Mouse (Mus musculus): ENCODE data around the gene Akap7. TPM values are rescaled to one million over a fixed set of nuclear protein-coding genes. Genes with fewer than 3 reads are reported as not detected.

The Akap7 gene
- polyA plus RNA-seq, 1 experiment = 64.2 TPM

DNA sequence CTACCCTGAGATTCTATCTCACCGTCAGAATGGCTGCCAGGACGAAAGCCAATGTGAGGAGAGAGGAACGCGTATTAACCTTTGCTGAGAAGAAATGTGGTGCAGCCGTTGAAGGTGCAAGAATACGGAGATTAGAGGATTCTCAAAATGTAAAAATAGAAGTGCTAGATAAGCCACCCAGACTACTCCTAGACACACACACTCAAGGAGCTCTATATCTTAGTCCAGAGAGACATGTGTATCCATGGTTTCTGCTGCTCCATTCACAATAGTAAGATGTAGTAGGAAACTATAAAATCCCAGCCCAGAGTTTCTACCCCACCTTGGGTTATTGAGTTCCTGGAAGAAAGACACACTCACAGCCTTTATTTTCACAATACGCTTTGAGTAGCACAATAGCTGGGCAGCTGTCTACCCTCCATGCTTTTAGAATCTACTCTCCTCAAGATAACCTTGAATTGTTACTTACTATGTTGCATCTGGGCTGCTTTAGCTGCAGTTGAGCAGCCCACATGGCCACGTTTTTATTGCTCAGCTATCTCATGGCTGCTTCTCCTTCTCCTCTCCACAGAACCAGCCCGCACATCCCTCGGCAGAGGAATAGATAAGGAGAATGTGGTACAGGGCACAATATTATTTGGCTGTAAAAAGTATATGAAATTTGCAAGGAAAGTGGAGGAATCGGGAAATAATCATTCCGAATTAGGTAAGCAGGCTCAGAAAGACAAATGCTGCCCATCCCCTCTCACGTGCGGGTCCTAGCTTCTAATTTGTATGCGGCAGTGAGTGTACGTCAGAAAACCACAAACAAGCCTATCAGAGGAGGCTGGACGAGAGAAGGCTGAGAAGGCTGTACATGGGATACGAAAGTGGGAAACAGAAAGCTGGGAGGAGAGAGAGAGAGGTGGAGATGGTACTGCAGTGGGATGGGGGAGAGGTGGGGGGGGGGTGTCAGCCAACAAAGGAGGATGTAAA is 162.6 kb downstream of the Akap7 start:
- Histone ChIP-seq H3K27ac (ENCODE audit: control insufficient read depth, insufficient read depth, low read depth, low read length, poor library complexity) (no peak overlapping the region), H3K4me1 (ENCODE audit: control insufficient read depth, insufficient read depth, low read length) (no peaks in the 10 kb centered on the region), H3K4me3 (replicated peaks; ENCODE audit: control insufficient read depth, low read depth, low read length) (no peak overlapping the region)
- 65% methylated on average over 18 of the region's 18 CpGs for WGBS
- TF ChIP-seq CTCF (IDR thresholded peaks at IDR 0.05; ENCODE audit: control insufficient read depth, insufficient read depth, low read length) (no peak), POLR2A (IDR thresholded peaks at IDR 0.05; ENCODE audit: borderline replicate concordance, control insufficient read depth, low read depth, low read length) (no peak)

DNA sequence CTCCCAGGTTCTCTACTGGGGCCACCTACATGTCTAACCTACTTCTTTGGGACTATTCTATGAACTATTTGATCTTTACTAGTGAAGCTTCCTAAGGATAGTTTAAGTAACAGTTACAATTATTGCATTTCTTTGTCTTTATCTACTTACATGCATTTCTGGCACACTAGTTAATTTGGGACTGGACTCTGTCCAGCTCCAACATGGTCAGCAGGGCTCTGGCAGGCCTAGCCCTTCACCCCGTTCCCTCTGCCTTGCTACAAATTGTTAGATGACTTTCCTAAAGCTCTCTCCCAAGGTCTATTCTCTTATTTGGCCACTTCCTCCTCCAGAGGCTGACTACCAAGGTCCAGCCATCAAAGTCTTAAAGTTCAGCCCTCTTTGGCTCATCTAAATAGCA is 165.9 kb downstream of the Akap7 start:
- 72% methylated on average over 1 of the region's 1 CpGs for WGBS
- H3K27ac ChIP-seq (ENCODE audit: control insufficient read depth, insufficient read depth, low read depth, low read length, poor library complexity) = no peak overlapping the region
- TF ChIP-seq CTCF (IDR thresholded peaks at IDR 0.05; ENCODE audit: control insufficient read depth, insufficient read depth, low read length) (no peak), POLR2A (IDR thresholded peaks at IDR 0.05; ENCODE audit: borderline replicate concordance, control insufficient read depth, low read depth, low read length) (no peak)
- H3K4me3 ChIP-seq (replicated peaks; ENCODE audit: control insufficient read depth, low read depth, low read length) = no peak overlapping the region
- H3K4me1 ChIP-seq (ENCODE audit: control insufficient read depth, insufficient read depth, low read length) = no peaks in the 10 kb centered on the region

DNA sequence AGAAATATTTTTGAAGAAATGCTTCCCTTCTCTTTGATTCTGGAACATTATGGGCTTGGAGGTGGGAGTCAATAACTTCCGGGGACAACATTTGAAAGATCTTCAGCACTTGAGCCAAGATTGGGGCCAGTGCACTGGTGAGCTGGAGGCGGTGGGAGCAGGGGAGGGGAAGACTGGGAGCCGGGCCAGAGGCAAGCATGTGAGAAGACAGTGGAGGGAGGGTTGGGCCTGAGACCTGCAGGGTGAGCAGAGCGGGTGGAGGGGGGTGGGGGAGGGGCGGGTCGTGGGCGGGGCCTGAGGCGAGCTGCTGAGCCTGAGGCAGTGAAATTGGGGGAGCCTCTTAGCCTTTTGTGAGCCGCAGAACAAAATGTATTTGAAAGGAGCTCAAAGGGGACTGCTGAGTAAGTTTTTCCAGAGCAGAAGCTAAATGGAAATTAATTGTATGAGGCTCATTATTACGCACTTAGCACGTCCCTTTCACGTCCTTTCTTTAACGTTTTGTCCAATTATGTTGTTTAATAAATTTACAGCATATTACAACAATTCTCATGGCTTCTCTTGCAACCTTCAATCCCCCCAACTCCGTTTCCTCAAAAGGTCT is 167.4 kb downstream of the Akap7 start:
- Histone ChIP-seq H3K27ac (ENCODE audit: control insufficient read depth, insufficient read depth, low read depth, low read length, poor library complexity) (no peak overlapping the region), H3K4me3 (replicated peaks; ENCODE audit: control insufficient read depth, low read depth, low read length) (no peak overlapping the region), H3K4me1 (ENCODE audit: control insufficient read depth, insufficient read depth, low read length) (no peaks in the 10 kb centered on the region)
- TF ChIP-seq CTCF (IDR thresholded peaks at IDR 0.05; ENCODE audit: control insufficient read depth, insufficient read depth, low read length) = no peak
- no peak for TF ChIP-seq POLR2A (IDR thresholded peaks at IDR 0.05; ENCODE audit: borderline replicate concordance, control insufficient read depth, low read depth, low read length)
- 77% methylated on average over 14 of the region's 14 CpGs for WGBS

DNA sequence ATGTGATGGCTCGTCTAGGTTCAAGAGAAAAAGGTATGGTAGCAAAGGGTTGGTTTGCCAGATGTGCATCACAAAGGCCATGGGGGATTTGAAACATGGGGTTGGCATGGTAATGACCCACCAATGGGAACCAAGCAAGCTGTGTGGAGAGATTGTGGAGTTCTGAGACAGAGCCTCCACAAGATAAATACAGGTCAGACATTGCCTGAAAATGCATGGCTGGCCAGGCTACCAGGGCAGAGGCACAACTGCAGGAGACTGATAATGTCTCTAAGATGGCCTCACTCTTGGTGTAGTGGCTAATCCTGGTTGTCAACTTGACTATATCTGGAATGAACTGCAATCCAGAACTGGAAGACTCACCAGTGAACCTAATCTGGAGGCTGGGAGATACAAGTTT is 174.1 kb downstream of the Akap7 start:
- H3K27ac ChIP-seq (ENCODE audit: control insufficient read depth, insufficient read depth, low read depth, low read length, poor library complexity) = no peak overlapping the region
- TF ChIP-seq CTCF (IDR thresholded peaks at IDR 0.05; ENCODE audit: control insufficient read depth, insufficient read depth, low read length) = no peak
- TF ChIP-seq POLR2A (IDR thresholded peaks at IDR 0.05; ENCODE audit: borderline replicate concordance, control insufficient read depth, low read depth, low read length) = no peak
- 65% methylated on average over 1 of the region's 1 CpGs for WGBS
- no peaks in the 10 kb centered on the region for H3K4me1 ChIP-seq (ENCODE audit: control insufficient read depth, insufficient read depth, low read length)
- no peak overlapping the region for H3K4me3 ChIP-seq (replicated peaks; ENCODE audit: control insufficient read depth, low read depth, low read length)

DNA sequence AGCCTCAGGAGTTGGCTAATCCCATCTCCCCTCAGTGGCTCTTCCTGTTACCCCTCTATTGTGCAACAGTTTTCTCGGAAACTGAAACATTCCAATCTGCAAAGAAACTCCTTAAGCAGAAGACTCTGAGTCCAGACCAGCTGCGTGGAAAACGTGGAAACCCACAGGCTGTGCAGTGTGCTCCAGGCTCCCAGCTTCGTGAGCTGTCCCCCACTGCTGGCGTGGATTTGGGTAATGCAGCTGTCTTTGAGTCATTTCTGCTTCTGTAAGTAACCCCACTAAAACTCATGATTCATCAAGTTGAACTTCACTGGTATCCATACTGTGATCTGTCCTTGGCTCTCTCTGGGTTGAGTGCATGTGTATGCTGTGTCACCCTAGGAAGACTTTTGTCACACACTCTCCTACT is 179.2 kb downstream of the Akap7 start:
- TF ChIP-seq POLR2A (IDR thresholded peaks at IDR 0.05; ENCODE audit: borderline replicate concordance, control insufficient read depth, low read depth, low read length) (no peak), CTCF (IDR thresholded peaks at IDR 0.05; ENCODE audit: control insufficient read depth, insufficient read depth, low read length) (no peak)

DNA sequence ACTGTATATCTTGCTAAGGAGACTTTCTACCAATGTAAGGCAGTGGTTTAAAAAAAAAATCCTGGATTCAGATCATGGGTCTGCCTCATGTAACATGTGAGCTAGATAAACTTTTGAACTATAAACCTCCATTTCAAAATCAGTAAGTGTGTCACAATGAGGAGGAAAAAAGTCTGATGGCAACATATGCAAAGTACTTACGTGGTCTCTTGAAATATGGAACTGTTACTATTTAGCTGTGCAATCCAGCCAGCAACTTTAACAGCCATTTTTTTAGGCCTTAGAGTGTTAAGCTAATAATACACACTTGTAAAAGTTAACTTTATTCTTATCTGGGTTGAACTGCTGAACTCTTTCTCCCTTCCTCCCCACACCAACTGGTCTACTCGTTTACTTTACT is 181.6 kb downstream of the Akap7 start:
- 31% methylated on average over 2 of the region's 2 CpGs for WGBS
- Histone ChIP-seq H3K27ac (ENCODE audit: control insufficient read depth, insufficient read depth, low read depth, low read length, poor library complexity) (no peak overlapping the region), H3K4me3 (replicated peaks; ENCODE audit: control insufficient read depth, low read depth, low read length) (no peak overlapping the region), H3K4me1 (ENCODE audit: control insufficient read depth, insufficient read depth, low read length) (no peaks in the 10 kb centered on the region; the same call in 1 of the 2 replicates)
- TF ChIP-seq POLR2A (IDR thresholded peaks at IDR 0.05; ENCODE audit: borderline replicate concordance, control insufficient read depth, low read depth, low read length) = no peak
- TF ChIP-seq CTCF (IDR thresholded peaks at IDR 0.05; ENCODE audit: control insufficient read depth, insufficient read depth, low read length) = no peak

More for the DNA sequence above, 179.2 kb downstream of the Akap7 start:
- Histone ChIP-seq H3K4me1 (ENCODE audit: control insufficient read depth, insufficient read depth, low read length) (no peaks in the 10 kb centered on the region; the same call in 1 of the 2 replicates), H3K4me3 (replicated peaks; ENCODE audit: control insufficient read depth, low read depth, low read length) (no peak overlapping the region), H3K27ac (ENCODE audit: control insufficient read depth, insufficient read depth, low read depth, low read length, poor library complexity) (no peak overlapping the region)
- 20% methylated on average over 5 of the region's 5 CpGs for WGBS

DNA sequence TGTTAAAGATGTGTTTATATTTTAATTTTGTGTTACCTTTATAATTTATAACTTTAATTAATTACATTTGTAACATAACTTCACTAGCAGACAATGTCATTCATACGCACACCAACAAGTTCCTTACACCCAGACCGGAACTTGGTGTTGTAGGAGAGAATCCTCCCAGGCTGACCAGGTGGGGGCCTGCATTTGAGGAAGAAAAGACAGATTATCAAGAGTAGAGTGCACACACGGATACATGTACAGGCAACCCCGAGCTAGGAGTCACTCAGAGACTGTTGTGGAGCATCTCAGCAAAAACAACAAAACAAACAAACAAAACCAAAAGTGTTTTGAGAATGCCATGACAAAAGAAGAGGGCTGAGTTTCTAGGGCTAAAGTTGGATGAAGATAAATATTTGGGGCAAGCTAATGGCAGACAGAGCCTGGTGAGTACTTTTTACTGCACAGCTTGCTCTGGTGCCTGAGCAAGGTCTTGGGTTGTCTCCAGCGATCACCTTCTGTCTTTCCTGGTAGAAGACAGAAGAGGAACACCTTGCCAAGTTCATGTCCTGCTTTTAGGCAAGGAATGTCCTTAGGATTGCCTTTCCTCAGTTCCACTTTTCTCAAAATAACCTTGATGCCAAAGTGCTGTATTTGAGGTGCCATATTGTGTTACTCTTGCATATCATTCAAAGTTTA is 186.7 kb downstream of the Akap7 start:
- H3K27ac ChIP-seq (ENCODE audit: control insufficient read depth, insufficient read depth, low read depth, low read length, poor library complexity) = no peak overlapping the region
- 63% methylated on average over 5 of the region's 5 CpGs for WGBS
- H3K4me1 ChIP-seq (ENCODE audit: control insufficient read depth, insufficient read depth, low read length) = peaks cover 6% of the 10 kb centered on the region
- no peak for TF ChIP-seq POLR2A (IDR thresholded peaks at IDR 0.05; ENCODE audit: borderline replicate concordance, control insufficient read depth, low read depth, low read length)
- no peak overlapping the region for H3K4me3 ChIP-seq (replicated peaks; ENCODE audit: control insufficient read depth, low read depth, low read length)

Other genes starting within 250 kb of the Akap7 start
- 13.0 and 34.9 TPM in 2 replicates for gene Epb41l2, start 51.9 kb upstream of the Akap7 start, polyA plus RNA-seq (2011; ENCODE audit: insufficient read depth, insufficient read length, low replicate concordance, missing spikeins)
- not detected in 2 replicates for gene Smlr1, start 228.4 kb upstream of the Akap7 start, polyA plus RNA-seq (2011; ENCODE audit: insufficient read depth, insufficient read length, low replicate concordance, missing spikeins)